Mouse (Mus musculus): ENCODE measurements around the gene Nudt1. TPM values are rescaled to one million over a fixed set of nuclear protein-coding genes. Genes with fewer than 3 reads are reported as not detected.

Nudt1 gene
- polyA plus RNA-seq, 1 experiment from 2014 or later: 34.3 TPM

DNA sequence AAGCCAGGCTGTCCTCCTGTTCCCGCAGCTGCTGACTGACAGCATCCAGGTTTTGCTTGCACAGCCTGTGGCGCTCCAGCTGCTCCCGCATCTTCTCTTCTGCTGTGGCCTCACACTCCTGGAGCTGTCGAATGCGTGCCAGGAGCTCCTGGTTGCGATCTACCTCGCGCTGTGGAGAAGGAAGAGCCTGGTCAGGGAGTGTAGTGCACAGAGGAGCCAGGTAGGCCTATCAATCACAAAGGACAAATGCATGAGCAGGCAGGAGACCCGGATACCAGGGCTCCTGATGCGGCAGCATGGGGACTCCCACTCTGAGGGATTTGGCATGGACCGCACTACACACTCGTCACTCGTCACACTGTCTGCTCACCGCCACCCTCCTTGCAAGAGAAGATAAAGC is 13.9 kb upstream of the Nudt1 start:
- H3K9ac ChIP-seq: no peak overlapping the region
- 90% methylated on average over 14 of the region's 14 CpGs for WGBS
- no peak overlapping the region; the same call in 1 of the 2 replicates for H3K27ac ChIP-seq (replicated peaks)
- H3K9me3 ChIP-seq: no peaks in the 10 kb centered on the region
- H3K27me3 ChIP-seq: no peaks in the 10 kb centered on the region
- ATAC-seq (ENCODE audit: low read depth): no peak
- peaks cover 91% of the 10 kb centered on the region for H3K36me3 ChIP-seq
- no peaks in the 10 kb centered on the region for H3K4me1 ChIP-seq (replicated peaks)
- no peak overlapping the region for H3K4me3 ChIP-seq
- H3K4me2 ChIP-seq: no peak overlapping the region

DNA sequence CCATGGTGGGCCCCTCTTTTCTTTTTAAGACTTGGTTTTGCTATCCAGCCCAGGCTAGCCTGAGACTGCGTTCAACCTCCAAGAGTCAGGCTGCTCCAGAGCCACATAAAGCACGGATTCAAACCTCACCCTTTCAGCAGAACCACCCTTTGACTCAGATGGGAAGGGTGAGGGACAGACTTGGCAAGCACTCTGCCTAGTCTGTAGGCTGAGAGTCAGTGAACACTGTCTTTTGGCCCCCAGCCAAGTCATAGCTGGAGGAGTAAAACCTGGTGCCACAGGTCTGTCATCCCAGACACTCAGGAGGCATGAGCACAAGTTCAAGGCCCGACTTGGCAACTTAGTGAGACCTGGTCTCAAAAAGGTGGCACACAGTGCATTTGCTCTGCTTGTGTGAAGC is 4.7 kb upstream of the Nudt1 start:
- Histone ChIP-seq H3K27ac (replicated peaks) (no peak overlapping the region), H3K4me1 (replicated peaks) (peaks cover 17% of the 10 kb centered on the region), H3K4me3 (no peak overlapping the region), H3K27me3 (no peaks in the 10 kb centered on the region), H3K9ac (no peak overlapping the region), H3K4me2 (no peak overlapping the region), H3K9me3 (no peaks in the 10 kb centered on the region), H3K36me3 (peaks cover 30% of the 10 kb centered on the region)
- WGBS: 94% methylated on average over 3 of the region's 3 CpGs
- ATAC-seq (ENCODE audit: low read depth): no peak

DNA sequence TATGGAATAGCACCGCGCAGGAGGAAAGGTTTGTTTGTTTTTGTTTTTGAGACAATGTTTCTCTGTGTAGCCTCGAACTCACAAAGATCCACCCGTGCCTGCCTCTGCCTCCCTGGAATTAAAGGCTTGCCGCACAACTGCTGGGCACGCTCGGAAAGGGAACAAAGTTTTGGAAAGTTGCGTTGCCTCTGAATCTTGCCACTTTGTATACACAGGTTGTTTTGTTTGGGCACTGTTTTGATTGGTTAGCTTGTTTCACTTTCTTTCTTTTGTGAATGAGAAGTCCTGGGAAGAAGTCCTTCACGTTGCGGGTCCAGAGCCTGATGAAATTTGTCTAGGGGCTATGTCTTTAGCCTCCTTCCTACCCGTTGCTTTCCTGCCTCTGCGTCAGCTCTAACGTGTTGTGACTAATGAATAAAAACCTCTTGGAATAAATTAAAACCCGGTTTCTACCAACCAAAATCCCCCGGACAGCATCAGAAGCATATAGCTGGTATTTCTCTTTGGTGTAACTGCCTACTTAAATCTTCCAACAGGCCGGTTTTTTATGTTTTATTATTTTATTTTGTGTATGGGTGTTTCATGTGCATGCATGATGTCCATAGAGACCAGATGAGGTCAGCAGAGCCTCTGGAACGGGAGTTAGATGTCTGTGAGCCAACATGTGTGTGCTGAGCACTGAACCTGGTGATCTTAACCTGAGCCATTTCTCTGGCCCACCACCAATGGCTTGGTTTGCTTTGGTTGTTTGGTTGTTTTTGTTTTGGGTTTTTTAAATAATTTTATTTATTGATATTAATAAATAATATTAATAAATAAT is 510 bp downstream of the Nudt1 start:
- H3K4me2 ChIP-seq: peak overlapping the region; percentile 77
- H3K9me3 ChIP-seq: no peaks in the 10 kb centered on the region
- H3K27me3 ChIP-seq: no peaks in the 10 kb centered on the region
- H3K27ac ChIP-seq (replicated peaks): peak overlapping the region; percentile 59
- peak; percentile 13; the same call in 1 of the 2 replicates for ATAC-seq (ENCODE audit: low read depth)
- H3K4me3 ChIP-seq: peak overlapping the region; percentile 91
- peak overlapping the region; percentile 99 for H3K9ac ChIP-seq
- H3K36me3 ChIP-seq: peaks cover 10% of the 10 kb centered on the region; the same call in 1 of the 2 replicates
- peaks cover 20% of the 10 kb centered on the region for H3K4me1 ChIP-seq (replicated peaks)
- 1% methylated on average over 17 of the region's 17 CpGs for WGBS

DNA sequence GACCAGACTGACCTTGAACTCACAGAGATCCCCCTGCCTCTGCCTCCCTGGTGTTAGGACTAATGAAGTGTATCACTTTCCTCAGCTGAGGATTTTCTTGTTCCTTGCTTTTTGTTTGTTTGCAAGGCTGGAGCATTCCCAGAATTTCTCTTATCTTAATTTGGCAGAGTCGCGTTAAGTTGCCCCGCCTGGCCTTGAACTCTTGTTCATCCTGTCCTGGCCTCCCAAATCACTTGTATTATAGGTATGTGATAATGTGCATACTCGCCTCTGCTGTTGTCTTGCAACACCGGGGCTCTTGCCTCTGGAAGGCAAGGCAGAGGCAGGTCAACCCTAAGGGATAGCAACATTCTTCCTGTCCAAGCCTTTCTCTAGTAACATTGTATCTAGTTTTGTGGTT is 2.6 kb downstream of the Nudt1 start:
- H3K9me3 ChIP-seq: no peaks in the 10 kb centered on the region
- no peak overlapping the region for H3K27ac ChIP-seq (replicated peaks)
- ATAC-seq (ENCODE audit: low read depth): no peak
- H3K4me3 ChIP-seq: no peak overlapping the region
- H3K4me2 ChIP-seq: no peak overlapping the region
- H3K27me3 ChIP-seq: no peaks in the 10 kb centered on the region
- 89% methylated on average over 5 of the region's 5 CpGs for WGBS
- no peak overlapping the region for H3K9ac ChIP-seq
- H3K36me3 ChIP-seq: peaks cover 27% of the 10 kb centered on the region
- peaks cover 16% of the 10 kb centered on the region for H3K4me1 ChIP-seq (replicated peaks)

DNA sequence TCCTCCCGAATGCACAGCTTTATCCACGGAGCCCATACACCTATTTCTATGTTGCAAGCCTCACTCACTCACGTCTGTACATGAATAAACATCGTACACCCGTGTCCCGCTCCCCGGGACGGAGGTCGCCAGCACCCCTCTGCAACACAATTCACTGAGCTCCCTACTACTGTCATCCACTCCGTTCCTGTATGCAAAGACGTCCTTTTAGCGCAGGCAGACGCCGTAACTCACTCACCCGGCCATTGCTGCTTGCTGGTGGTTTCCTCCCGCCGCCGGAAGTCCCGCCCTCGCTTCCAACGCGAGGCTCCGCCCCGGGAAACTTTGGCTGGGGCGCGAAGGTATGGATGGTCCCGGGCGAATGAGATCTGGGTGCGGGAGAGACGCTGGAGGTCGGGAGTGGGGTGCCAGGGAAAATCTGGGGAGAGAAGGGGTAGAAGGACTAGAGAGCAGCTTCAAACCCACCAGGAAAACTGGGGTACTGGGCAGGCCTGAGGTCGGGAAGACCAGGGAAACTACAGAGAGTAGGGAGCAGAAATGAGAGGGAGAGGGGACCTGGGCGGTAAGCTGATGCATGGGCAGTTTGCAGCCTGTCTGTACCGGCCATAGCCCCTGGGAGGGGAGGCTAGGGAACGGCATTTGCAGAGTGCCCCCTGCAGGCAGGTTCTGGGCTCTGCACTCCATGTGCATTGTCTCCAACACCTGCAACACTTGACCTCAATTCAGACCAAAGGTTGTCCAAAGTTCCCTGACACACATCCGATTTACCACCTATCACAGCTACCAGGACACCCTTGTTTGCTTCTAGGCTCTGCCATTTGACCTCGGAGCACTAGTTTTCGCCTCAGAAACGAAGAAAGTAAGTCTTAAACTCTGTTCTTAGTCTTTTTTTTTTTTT is 10.4 kb downstream of the Nudt1 start, which contains the start of gene Mrm2:
Gene Mrm2, minus strand, starts transcription at position 284 of the 898 bp plus-strand sequence.
- peak; percentile 83 for ATAC-seq (ENCODE audit: low read depth)
- Histone ChIP-seq H3K4me3 (peak within 1 kb of the TSS; percentile 64), H3K4me1 (replicated peaks) (peaks cover 19% of the 10 kb centered on the region), H3K36me3 (peaks cover 30% of the 10 kb centered on the region), H3K27ac (replicated peaks) (peak within 1 kb of the TSS; percentile 82), H3K27me3 (no peaks in the 10 kb centered on the region), H3K9me3 (no peaks in the 10 kb centered on the region), H3K9ac (peak within 1 kb of the TSS; percentile 81), H3K4me2 (peak within 1 kb of the TSS; percentile 92)
- 1% methylated on average over 39 of the region's 39 CpGs for WGBS

DNA sequence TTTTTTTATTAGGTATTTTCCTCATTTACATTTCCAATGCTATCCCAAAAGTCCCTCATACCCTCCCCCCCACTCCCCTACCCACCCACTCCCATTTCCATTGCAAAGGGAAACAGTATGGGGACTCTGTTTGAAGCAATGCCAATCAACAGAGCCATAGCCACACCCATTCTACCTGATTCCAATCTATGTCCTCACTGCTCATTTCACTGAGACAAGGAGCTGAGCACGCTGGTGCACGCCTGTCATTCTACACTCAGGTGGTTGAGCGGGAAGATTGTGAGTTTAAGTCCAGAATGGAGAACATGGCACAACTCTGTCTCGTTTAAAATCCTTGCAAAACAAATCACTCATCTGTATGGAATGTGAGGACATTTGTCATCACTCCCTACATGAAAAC is 11.1 kb downstream of the Nudt1 start:
- H3K4me2 ChIP-seq: peak overlapping the region; percentile 92
- H3K27ac ChIP-seq (replicated peaks): no peak overlapping the region
- H3K9ac ChIP-seq: no peak overlapping the region
- WGBS: 55% methylated on average over 4 of the region's 4 CpGs
- H3K27me3 ChIP-seq: no peaks in the 10 kb centered on the region
- H3K36me3 ChIP-seq: peaks cover 31% of the 10 kb centered on the region
- H3K4me3 ChIP-seq: no peak overlapping the region; the same call in 1 of the 2 replicates
- no peak for ATAC-seq (ENCODE audit: low read depth)
- peaks cover 19% of the 10 kb centered on the region for H3K4me1 ChIP-seq (replicated peaks)
- H3K9me3 ChIP-seq: no peaks in the 10 kb centered on the region

DNA sequence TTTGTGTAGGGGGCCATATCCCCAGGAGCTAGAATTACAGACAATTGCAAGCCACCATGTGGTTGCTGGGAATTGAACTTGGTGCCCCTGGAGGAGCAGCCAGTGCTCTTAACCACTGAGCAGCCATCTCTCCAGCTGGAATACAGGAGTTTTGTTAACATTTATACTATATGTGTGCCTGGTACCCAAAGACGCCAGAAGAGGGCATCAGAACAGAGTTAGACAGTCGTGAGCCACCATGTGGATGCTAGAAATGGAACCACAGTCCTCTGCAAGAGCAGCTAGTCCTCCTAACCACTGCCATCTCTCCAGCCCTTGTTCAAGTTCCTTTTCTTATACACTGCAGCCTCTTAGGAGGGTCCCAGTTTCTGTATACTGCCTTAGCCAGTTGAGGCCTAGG is 12.2 kb downstream of the Nudt1 start:
- peaks cover 19% of the 10 kb centered on the region for H3K4me1 ChIP-seq (replicated peaks)
- H3K4me3 ChIP-seq: no peak overlapping the region
- no peaks in the 10 kb centered on the region for H3K27me3 ChIP-seq
- no peak overlapping the region for H3K27ac ChIP-seq (replicated peaks)
- no peak overlapping the region for H3K4me2 ChIP-seq
- 40% methylated on average over 2 of the region's 2 CpGs for WGBS
- H3K36me3 ChIP-seq: peaks cover 33% of the 10 kb centered on the region
- H3K9ac ChIP-seq: no peak overlapping the region
- no peak for ATAC-seq (ENCODE audit: low read depth)
- no peaks in the 10 kb centered on the region for H3K9me3 ChIP-seq

DNA sequence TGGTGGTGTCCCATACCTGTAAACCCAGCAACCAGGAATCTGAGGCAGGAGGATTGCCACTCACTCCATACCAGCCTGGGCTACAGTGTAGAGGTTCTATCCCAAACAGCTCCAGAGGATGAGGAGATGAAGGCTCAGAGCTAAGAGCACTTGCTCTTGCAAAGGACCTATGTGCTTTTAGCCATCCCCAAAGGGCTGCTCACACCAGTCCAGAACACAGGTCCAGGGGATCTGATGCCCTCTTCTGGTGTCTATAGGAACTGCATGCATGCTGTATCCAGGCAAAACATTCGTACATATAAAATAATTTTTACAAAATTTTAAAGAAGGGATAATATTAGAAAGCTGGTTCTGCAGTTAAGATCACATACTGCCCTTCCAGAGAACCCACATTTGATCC is 15.2 kb downstream of the Nudt1 start:
- Histone ChIP-seq H3K27me3 (no peaks in the 10 kb centered on the region), H3K36me3 (peaks cover 44% of the 10 kb centered on the region), H3K4me2 (no peak overlapping the region), H3K9ac (no peak overlapping the region), H3K4me1 (replicated peaks) (peaks cover 4% of the 10 kb centered on the region), H3K9me3 (no peaks in the 10 kb centered on the region), H3K27ac (replicated peaks) (no peak overlapping the region), H3K4me3 (no peak overlapping the region)
- 83% methylated on average over 1 of the region's 1 CpGs for WGBS
- no peak for ATAC-seq (ENCODE audit: low read depth)

DNA sequence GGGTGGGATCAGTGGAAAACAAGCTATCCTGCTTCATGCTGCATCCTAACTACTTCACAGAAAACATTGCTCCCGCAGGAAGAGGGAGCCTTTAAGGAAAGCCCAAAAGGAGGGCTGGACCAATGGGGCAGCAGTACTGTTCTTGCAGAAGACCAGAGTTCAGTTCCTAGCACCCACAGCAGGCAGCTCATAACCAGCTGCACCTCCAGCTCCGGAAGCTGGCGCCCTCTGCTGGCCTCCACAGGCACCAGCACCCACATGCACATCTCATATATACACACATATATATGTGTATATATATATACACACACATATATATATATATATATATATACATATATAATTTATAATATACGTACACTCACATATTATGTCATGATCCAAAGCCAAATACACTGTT is 17.3 kb downstream of the Nudt1 start:
- H3K4me1 ChIP-seq (replicated peaks): no peaks in the 10 kb centered on the region
- no peaks in the 10 kb centered on the region for H3K9me3 ChIP-seq
- H3K27ac ChIP-seq (replicated peaks): no peak overlapping the region
- H3K27me3 ChIP-seq: no peaks in the 10 kb centered on the region
- no peak for ATAC-seq (ENCODE audit: low read depth)
- no peak overlapping the region for H3K4me2 ChIP-seq
- H3K4me3 ChIP-seq: no peak overlapping the region
- no peak overlapping the region for H3K9ac ChIP-seq
- H3K36me3 ChIP-seq: peaks cover 49% of the 10 kb centered on the region
- whole genome bisulfite sequencing: 93% methylated on average over 4 of the region's 4 CpGs

DNA sequence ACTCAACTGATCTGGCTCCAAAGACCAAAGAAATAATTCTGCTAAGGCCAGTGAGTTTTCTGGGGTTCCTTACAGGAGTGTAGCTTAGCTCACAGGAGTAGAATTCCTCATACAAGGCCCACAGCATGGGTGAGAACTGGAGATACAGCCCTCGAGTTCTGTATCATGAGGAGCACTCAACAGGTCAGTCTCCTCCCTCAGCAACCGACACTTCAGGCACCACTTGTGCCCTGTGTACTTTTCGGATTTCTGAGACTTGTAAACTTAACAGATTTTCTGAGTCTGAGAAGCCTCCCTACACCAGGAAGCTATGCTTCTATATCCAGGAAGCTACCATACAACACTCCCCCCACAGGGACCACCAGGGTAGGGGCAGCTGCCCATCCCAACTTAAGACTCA is 18.4 kb downstream of the Nudt1 start:
- no peak overlapping the region for H3K4me2 ChIP-seq
- peaks cover 57% of the 10 kb centered on the region for H3K36me3 ChIP-seq
- H3K27me3 ChIP-seq: no peaks in the 10 kb centered on the region
- 91% methylated on average over 3 of the region's 3 CpGs for WGBS
- no peak overlapping the region for H3K4me3 ChIP-seq
- no peaks in the 10 kb centered on the region for H3K4me1 ChIP-seq (replicated peaks)
- H3K9me3 ChIP-seq: no peaks in the 10 kb centered on the region
- no peak overlapping the region for H3K27ac ChIP-seq (replicated peaks)
- H3K9ac ChIP-seq: no peak overlapping the region
- no peak for ATAC-seq (ENCODE audit: low read depth)

DNA sequence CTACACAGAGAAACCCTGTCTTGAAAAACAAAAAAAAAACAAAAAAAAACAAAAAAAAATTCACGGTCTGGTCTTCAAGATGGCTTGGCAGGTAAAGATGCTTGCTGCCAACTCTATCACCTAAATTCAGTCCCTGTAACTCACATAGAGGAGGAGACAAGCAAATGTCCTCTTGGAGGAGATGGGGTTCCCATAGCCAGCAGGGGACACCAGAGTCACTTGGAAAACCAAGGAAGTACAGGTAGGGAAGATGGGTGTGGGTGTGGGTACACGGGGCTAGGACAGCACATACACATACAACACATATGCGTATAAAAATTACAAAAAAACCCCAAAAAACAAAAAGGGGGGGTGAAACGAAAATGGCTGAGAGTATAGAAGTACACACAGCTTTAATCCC is 21.4 kb downstream of the Nudt1 start:
- H3K9me3 ChIP-seq: no peaks in the 10 kb centered on the region
- no peak overlapping the region for H3K4me3 ChIP-seq
- H3K27me3 ChIP-seq: no peaks in the 10 kb centered on the region
- no peak overlapping the region for H3K27ac ChIP-seq (replicated peaks)
- WGBS: 90% methylated on average over 4 of the region's 4 CpGs
- H3K9ac ChIP-seq: no peak overlapping the region
- H3K36me3 ChIP-seq: peaks cover 64% of the 10 kb centered on the region
- H3K4me1 ChIP-seq (replicated peaks): no peaks in the 10 kb centered on the region
- no peak for ATAC-seq (ENCODE audit: low read depth)
- no peak overlapping the region for H3K4me2 ChIP-seq

DNA sequence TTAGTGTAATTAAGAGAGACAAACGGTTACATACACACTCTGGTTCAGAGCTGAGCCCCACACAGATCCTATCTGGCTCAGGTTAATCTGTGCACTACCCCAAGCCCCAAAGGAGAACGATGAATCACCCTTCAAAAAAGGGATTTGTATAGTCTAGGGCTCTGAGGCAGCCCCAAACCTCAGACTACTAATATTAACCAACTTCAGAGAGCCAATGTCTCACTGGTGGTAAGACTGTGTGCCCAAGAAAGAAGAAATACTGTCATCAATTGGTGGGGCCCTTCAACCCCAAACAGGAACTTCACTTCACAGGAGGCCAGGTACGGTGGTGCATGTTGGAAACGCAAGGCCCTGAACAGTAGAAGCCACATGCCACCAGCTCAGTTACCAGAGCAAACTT is 23.8 kb downstream of the Nudt1 start:
- H3K36me3 ChIP-seq: peaks cover 46% of the 10 kb centered on the region
- no peak overlapping the region for H3K4me3 ChIP-seq
- no peaks in the 10 kb centered on the region for H3K9me3 ChIP-seq
- 95% methylated on average over 4 of the region's 4 CpGs for WGBS
- no peak overlapping the region for H3K9ac ChIP-seq
- H3K4me2 ChIP-seq: no peak overlapping the region
- H3K27ac ChIP-seq (replicated peaks): no peak overlapping the region
- H3K27me3 ChIP-seq: no peaks in the 10 kb centered on the region
- H3K4me1 ChIP-seq (replicated peaks): no peaks in the 10 kb centered on the region
- no peak for ATAC-seq (ENCODE audit: low read depth)

Measured in neural tube, embryonic 13.5 days (tissue).